Mouse (Mus musculus): ENCODE results near the gene Elmo1. TPM values are rescaled to one million over a fixed set of nuclear protein-coding genes. Genes with fewer than 3 reads are reported as not detected.

The Elmo1 gene
- polyA plus RNA-seq, 1 experiment: 0.68 TPM

- Histone ChIP-seq H3K36me3 (replicated peaks; ENCODE audit: low read length) (peaks cover 19% of the 10 kb centered on the region), H3K4me1 (peaks cover 92% of the 10 kb centered on the region), H3K9me3 (peaks cover 7% of the 10 kb centered on the region), H3K4me3 (replicated peaks) (no peak overlapping the region), H3K27me3 (replicated peaks) (peaks cover 21% of the 10 kb centered on the region)
- no peak for TF ChIP-seq GATA1 (IDR thresholded peaks at IDR 0.05; ENCODE audit: borderline replicate concordance, low read length)
- no peak for TF ChIP-seq FLI1 (IDR thresholded peaks at IDR 0.05; ENCODE audit: low read length)
Observed at GRCm38 (mm10) chr13:20185847-20186213, 95.4 kb downstream of the Elmo1 start.

- Histone ChIP-seq H3K36me3 (replicated peaks; ENCODE audit: low read length) (peaks cover 26% of the 10 kb centered on the region), H3K4me3 (replicated peaks) (peak overlapping the region; percentile 66), H3K9me3 (peaks cover 7% of the 10 kb centered on the region), H3K27me3 (replicated peaks) (peaks cover 4% of the 10 kb centered on the region), H3K4me1 (peaks cover 76% of the 10 kb centered on the region)
- TF ChIP-seq GATA1 (IDR thresholded peaks at IDR 0.05; ENCODE audit: borderline replicate concordance, low read length) (no peak), FLI1 (IDR thresholded peaks at IDR 0.05; ENCODE audit: low read length) (no peak)
Observed at GRCm38 (mm10) chr13:20187647-20188046, 97.3 kb downstream of the Elmo1 start.

DNA sequence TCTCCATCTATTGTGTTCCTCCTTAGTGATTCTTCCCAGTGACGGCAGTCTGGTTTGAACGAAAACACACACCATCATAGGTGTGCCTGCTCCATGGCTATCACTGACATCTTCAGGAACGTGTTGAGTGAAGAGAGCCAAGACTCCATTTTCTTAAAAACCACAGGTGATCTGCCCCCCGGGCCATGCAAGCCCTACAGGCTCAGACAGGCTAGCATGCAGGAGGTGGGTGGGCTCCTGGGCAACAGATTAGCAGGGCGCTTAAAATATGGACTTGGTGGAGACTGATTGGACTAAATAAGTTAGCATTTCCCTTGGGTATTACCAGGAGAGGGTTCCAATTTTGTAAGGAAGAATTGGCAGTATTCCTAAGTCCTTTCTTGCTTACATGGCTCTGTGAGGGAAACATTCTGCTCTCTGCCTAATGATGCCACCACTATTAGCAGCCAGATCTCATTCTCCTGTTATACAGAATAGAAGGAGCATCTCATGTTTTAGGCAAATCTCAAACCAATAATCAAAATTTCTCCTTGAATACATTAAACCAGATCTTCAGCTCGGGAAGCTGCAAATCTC is 101.7 kb downstream of the Elmo1 start:
- Histone ChIP-seq H3K9me3 (peaks cover 7% of the 10 kb centered on the region), H3K4me3 (replicated peaks) (no peak overlapping the region), H3K27me3 (replicated peaks) (no peaks in the 10 kb centered on the region), H3K4me1 (peaks cover 33% of the 10 kb centered on the region), H3K36me3 (replicated peaks; ENCODE audit: low read length) (peaks cover 42% of the 10 kb centered on the region)
- TF ChIP-seq FLI1 (IDR thresholded peaks at IDR 0.05; ENCODE audit: low read length) (no peak), GATA1 (IDR thresholded peaks at IDR 0.05; ENCODE audit: borderline replicate concordance, low read length) (no peak)

GRCm38 (mm10) chr13:20200582-20200981 is 110.2 kb downstream of the Elmo1 start:
- Histone ChIP-seq H3K27me3 (replicated peaks) (peaks cover 3% of the 10 kb centered on the region), H3K9me3 (0 out of 2 replicates have a peak, but pooled peaks cover 5% of the 10 kb centered on the region), H3K4me3 (replicated peaks) (no peak overlapping the region), H3K4me1 (peaks cover 23% of the 10 kb centered on the region), H3K36me3 (replicated peaks; ENCODE audit: low read length) (peaks cover 17% of the 10 kb centered on the region)
- TF ChIP-seq GATA1 (IDR thresholded peaks at IDR 0.05; ENCODE audit: borderline replicate concordance, low read length) (no peak), FLI1 (IDR thresholded peaks at IDR 0.05; ENCODE audit: low read length) (no peak)

GRCm38 (mm10) chr13:20202617-20203016 is 112.2 kb downstream of the Elmo1 start:
- TF ChIP-seq GATA1 (IDR thresholded peaks at IDR 0.05; ENCODE audit: borderline replicate concordance, low read length): no peak
- no peak for TF ChIP-seq FLI1 (IDR thresholded peaks at IDR 0.05; ENCODE audit: low read length)
- Histone ChIP-seq H3K27me3 (replicated peaks) (peaks cover 3% of the 10 kb centered on the region), H3K9me3 (0 out of 2 replicates have a peak, but pooled peaks cover 2% of the 10 kb centered on the region), H3K36me3 (replicated peaks; ENCODE audit: low read length) (peaks cover 5% of the 10 kb centered on the region), H3K4me3 (replicated peaks) (no peak overlapping the region), H3K4me1 (peaks cover 27% of the 10 kb centered on the region)

- Histone ChIP-seq H3K9me3 (no peaks in the 10 kb centered on the region), H3K36me3 (replicated peaks; ENCODE audit: low read length) (peaks cover 14% of the 10 kb centered on the region), H3K4me3 (replicated peaks) (peak overlapping the region; percentile 7), H3K27me3 (replicated peaks) (peaks cover 3% of the 10 kb centered on the region), H3K4me1 (peaks cover 24% of the 10 kb centered on the region)
- no peak for TF ChIP-seq GATA1 (IDR thresholded peaks at IDR 0.05; ENCODE audit: borderline replicate concordance, low read length)
- no peak for TF ChIP-seq FLI1 (IDR thresholded peaks at IDR 0.05; ENCODE audit: low read length)
Observed at GRCm38 (mm10) chr13:20204165-20204564, 113.8 kb downstream of the Elmo1 start.

DNA sequence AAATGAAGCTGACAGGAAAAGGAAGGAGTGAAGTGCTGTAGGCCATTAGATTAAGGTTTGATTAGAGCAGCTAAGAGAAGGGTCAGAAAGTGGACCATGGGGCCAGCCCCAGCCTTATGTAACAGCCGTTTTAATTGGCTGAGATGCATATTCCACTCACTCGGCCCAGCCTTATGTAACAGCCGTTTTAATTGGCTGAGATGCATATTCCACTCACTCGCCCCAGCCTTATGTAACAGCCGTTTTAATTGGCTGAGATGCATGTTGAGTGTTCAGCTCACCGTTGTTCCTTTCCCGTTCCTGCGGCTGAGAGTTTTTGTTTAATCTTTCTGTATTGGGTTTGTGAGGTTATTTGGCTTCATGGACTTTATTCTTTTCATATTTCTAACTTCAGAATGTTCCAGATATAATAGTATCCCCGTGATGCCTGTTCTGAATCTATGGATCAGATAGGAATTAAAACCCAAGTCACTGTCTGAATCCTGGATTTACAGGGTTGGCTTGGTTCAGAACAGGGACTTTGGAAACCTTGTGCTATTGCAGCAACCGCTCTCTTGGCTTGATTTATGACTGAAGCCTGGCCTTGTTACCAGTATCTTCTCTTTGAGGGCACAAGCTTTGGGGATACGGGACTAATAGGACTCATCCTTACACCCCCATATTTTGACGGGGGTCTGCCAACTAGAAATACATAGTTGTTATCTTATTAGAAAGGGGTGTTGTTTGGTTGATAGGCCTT is 114.8 kb downstream of the Elmo1 start:
- H3K9me3 ChIP-seq: no peaks in the 10 kb centered on the region
- H3K4me3 ChIP-seq (replicated peaks): no peak overlapping the region
- peaks cover 3% of the 10 kb centered on the region for H3K27me3 ChIP-seq (replicated peaks)
- TF ChIP-seq GATA1 (IDR thresholded peaks at IDR 0.05; ENCODE audit: borderline replicate concordance, low read length) (no peak), FLI1 (IDR thresholded peaks at IDR 0.05; ENCODE audit: low read length) (no peak)
- H3K36me3 ChIP-seq (replicated peaks; ENCODE audit: low read length): peaks cover 14% of the 10 kb centered on the region
- peaks cover 24% of the 10 kb centered on the region for H3K4me1 ChIP-seq

- Histone ChIP-seq H3K4me3 (replicated peaks) (no peak overlapping the region), H3K27me3 (replicated peaks) (no peaks in the 10 kb centered on the region), H3K4me1 (peaks cover 19% of the 10 kb centered on the region), H3K36me3 (replicated peaks; ENCODE audit: low read length) (peaks cover 17% of the 10 kb centered on the region), H3K9me3 (no peaks in the 10 kb centered on the region)
- TF ChIP-seq FLI1 (IDR thresholded peaks at IDR 0.05; ENCODE audit: low read length) (no peak), GATA1 (IDR thresholded peaks at IDR 0.05; ENCODE audit: borderline replicate concordance, low read length) (no peak)
Observed at GRCm38 (mm10) chr13:20205746-20206145, 115.3 kb downstream of the Elmo1 start.

DNA sequence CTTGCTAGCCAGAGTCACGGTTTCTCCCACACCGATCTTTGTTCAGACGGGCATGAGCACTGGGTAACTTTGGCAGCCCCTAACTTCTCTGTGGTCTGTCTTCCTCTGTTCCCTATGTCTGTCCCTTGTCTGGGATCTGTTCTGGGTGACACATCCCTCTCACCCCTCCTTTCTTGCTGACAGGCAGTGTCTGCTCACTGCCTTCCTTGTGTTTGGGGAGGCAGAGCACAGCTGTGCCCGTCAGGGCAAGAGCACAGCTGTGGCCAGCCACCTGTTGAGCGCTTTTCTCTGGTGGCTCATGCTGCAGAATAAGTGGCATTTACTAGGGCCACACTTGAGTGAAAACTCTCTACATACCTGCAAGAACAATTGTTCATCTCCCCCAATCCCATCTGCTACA is 116.7 kb downstream of the Elmo1 start:
- H3K9me3 ChIP-seq: no peaks in the 10 kb centered on the region
- TF ChIP-seq FLI1 (IDR thresholded peaks at IDR 0.05; ENCODE audit: low read length): no peak
- TF ChIP-seq GATA1 (IDR thresholded peaks at IDR 0.05; ENCODE audit: borderline replicate concordance, low read length): no peak
- peaks cover 14% of the 10 kb centered on the region for H3K4me1 ChIP-seq
- H3K4me3 ChIP-seq (replicated peaks): no peak overlapping the region
- H3K36me3 ChIP-seq (replicated peaks; ENCODE audit: low read length): peaks cover 17% of the 10 kb centered on the region
- no peaks in the 10 kb centered on the region for H3K27me3 ChIP-seq (replicated peaks)

- Histone ChIP-seq H3K27me3 (replicated peaks) (no peaks in the 10 kb centered on the region), H3K4me3 (replicated peaks) (no peak overlapping the region), H3K9me3 (no peaks in the 10 kb centered on the region), H3K36me3 (replicated peaks; ENCODE audit: low read length) (peaks cover 20% of the 10 kb centered on the region), H3K4me1 (peaks cover 11% of the 10 kb centered on the region; the same call in 1 of the 2 replicates)
- TF ChIP-seq GATA1 (IDR thresholded peaks at IDR 0.05; ENCODE audit: borderline replicate concordance, low read length): no peak
- TF ChIP-seq FLI1 (IDR thresholded peaks at IDR 0.05; ENCODE audit: low read length): no peak
Observed at GRCm38 (mm10) chr13:20207950-20208642, 117.7 kb downstream of the Elmo1 start.

Measured in megakaryocyte, embryonic 14.5 days (primary cell).